Mouse (Mus musculus): ENCODE measurements at regions not wholly inside any gene's neighbourhood (a gene's known extent, or its start where the extent isn't known, plus 50 kb on each side); places are given as distances from the start of the nearest gene placed in this dataset.

DNA sequence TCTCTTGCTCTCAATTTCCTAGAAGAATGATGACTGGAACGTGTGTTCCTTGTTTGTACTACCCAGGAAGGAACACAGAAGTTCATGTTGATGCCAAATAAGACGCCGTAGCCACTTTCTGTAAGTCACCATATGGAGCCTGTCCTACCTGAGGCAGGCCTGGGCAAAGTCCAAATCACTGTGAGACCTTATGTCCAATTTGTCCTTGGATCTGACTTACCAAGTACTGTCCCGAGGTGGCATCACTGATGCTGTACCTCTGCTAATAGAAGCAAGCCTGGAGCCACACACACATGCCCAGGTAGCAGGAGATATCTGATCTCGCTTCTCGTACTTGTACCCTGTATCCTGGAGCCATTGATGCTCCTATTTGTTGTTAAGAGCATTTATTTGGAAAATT lies 91.2 kb upstream of the E2f7 start:
- DNase-seq, result no peak

DNA sequence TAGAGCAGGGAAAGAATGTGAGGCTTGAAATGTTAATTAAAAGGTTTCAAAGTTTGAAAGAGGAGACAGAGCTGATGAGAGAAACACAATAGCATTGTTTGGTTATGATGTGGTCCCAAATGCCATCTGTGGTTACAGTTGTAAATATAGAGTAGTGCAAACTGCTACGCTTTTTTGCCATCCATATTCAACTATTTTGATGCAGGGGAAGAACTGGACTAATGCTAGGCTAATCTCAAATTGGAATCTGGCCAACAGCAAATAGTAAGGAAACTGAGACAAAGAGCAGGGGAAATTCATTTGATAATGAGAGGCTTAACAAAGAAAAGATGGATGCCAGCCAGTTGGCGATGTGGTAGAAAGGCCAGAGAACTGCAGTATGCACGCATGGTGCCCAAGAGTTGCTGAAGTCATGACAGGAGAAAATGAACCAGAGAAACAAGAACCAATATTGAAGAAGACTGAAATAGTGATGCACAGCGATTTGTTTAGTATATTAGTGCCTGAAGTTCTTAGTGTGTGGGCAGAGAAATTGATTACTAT lies 87.0 kb upstream of the E2f7 start:
- no peak for DNase-seq

DNA sequence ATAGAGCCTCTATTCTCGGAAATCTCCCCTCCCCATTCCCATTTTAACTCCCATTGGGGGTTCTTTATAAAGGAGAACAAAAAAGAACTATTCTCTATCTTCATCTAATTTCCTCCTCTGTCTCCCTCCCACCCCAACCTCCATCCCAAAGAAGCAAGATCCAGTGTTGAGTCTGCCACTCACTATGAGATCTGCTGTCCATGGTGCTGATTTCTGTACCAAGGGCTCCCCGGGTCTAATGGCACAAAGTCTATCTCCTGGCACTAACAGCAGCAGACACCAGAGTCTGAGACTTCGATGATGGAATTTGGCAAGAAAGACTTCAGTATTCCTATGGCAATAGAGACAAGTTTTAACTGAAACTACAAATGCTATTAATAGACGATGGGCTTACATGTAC lies 68.7 kb upstream of the E2f7 start:
- peak; percentile 3 for DNase-seq
